Mouse (Mus musculus): ENCODE data around the gene Dcps. TPM values are rescaled to one million over a fixed set of nuclear protein-coding genes. Genes with fewer than 3 reads are reported as not detected.

Dcps gene
- total RNA-seq, 2 experiments from 2014 or later, result 15.3 to 19.7 TPM

- DNase-seq (ENCODE audit: low spot score in 2 of 2), result no peak
These were observed 64.4 kb downstream of the Dcps start for GRCm38 (mm10) chr9:35111446-35111845.

DNA sequence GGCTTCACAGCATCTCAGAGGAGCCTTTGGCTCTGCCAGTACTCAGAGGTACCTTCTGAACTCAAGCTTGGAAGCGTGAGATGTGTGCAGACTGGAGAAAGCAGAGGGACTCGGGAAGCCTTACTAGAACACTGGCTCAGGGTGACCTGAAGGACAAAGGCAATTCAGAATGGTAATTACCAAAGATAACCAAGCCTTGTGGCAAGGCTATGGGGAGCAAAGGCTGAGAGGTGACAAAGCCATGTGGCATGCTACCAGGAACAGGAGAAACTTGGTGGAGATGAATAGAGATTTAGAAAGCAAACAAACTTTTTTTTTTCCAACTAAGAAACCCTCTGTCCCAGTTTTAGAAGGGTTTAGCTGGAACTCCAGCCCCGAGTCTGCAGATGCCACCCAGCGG lies 65.3 kb downstream of the Dcps start:
- DNase-seq (ENCODE audit: low spot score in 2 of 2), result no peak

- DNase-seq (ENCODE audit: low spot score in 2 of 2), result no peak
These were observed 65.8 kb downstream of the Dcps start for GRCm38 (mm10) chr9:35110051-35110450.

- DNase-seq (ENCODE audit: low spot score in 2 of 2), result peak; percentile 82 to 86
These were observed 66.9 kb downstream of the Dcps start for GRCm38 (mm10) chr9:35108916-35109315.

DNA sequence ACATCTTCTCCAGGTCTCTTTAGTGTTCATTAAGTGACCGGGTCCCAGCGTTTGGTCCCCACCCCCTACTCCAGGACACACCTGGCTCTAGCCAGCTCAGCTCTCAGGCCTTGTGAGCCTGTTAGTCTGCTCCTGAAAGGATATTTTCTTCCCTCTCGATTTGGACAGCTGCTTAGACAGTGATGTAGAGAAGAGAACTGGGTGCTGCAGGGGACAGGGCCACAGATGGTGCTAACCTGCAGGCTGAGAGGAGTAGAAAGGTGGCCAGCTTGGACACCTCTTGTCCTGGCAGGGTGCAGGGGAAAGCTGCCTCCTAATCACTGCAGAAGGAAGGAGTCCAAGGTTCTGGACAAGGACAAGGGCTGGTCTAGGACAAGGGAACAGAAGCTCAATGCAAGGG lies 67.8 kb downstream of the Dcps start:
- no peak for DNase-seq (ENCODE audit: low spot score in 2 of 2)

DNA sequence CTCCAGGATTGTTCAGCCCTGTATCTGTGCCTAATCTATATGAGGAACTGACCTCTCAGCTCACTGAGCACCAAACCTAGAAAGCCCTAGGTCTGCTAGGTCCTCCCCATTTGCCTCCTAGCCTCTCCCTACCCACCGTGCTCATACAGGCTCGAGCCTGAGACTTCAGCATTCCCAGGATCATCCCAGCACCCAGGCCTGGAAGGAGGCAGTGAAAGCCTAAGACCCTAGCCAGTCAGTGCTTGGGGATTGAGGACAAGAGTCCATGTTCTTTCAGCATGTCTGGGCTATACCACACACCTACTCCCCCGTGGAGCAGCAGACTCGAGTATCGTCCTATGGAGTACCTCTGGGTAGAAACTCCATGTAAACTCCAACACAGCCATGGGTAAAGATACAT lies 68.5 kb downstream of the Dcps start:
- no peak for DNase-seq (ENCODE audit: low spot score in 2 of 2)

GRCm38 (mm10) chr9:35105884-35106880 lies 69.7 kb downstream of the Dcps start:
- peak in 1 of 2 experiments; percentile 9 for DNase-seq (ENCODE audit: low spot score in 2 of 2)

DNA sequence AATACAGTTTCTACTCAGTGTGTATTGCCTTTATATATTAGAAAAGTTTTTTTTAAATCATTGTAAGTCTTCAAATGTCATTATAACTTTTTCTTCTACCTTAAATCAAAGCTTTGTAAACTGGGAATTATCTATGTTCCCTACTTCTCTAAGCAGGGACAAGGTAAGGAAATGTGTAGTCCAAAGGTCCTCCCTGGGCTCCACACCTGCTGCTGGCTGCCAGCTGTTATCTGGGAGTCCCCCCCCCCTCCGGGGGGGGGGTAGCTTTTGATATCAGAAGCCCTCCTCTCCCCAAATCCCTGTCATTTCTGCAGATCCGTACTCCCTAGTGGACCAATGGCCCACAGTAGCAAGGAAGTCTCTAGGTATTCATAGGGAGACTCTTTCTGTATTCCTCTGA lies 70.4 kb downstream of the Dcps start:
- no peak for DNase-seq (ENCODE audit: low spot score in 2 of 2)

GRCm38 (mm10) chr9:35104711-35105110 lies 71.2 kb downstream of the Dcps start:
- DNase-seq (ENCODE audit: low spot score in 2 of 2), result peak in 1 of 2 experiments; percentile 10

DNA sequence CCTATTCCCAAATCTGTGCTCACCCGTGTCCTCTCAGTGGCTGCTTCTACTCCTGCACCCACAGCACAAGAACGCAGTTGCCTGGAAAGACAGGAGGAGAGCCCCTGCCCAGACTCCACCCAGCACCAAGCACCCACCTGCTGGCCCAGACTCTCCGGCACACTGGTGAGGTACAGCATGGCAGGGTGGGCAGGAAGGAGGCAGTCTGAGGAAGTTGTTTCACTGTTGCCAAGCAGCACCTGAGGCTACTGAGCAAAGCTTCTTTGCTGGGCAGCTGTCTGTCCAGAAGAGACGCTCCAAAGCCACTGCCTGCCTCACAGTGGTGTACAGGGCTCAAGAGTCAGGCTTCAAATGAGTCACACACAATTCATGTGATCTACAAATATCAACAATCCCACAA lies 77.1 kb downstream of the Dcps start:
- DNase-seq (ENCODE audit: low spot score in 2 of 2), result peak in 1 of 2 experiments; percentile 6

- peak in 1 of 2 experiments; percentile 4 for DNase-seq (ENCODE audit: low spot score in 2 of 2)
These were observed 78.0 kb downstream of the Dcps start for GRCm38 (mm10) chr9:35097901-35098300.

DNA sequence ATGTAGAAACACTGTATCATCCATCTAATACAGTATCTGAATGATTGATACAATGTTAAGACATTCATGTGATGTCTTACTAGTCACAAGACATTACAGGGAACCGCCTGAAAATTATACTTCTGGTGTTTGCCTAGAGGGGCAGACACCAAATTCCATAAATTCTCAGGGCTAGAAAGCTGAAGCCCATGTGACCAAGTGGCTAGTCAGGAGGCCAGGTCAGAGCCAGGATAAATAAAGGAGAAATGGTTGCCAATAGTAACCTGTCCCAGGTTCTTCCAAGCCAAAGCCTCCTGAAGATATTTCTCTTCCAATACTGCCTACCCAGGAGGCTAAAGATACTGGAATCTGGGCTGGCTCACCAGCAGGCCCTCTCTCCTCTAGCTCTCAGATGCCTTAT lies 80.1 kb downstream of the Dcps start:
- no peak for DNase-seq (ENCODE audit: low spot score in 2 of 2)

- DNase-seq (ENCODE audit: low spot score in 2 of 2), result no peak
These were observed 82.5 kb downstream of the Dcps start for GRCm38 (mm10) chr9:35093350-35093749.

- DNase-seq (ENCODE audit: low spot score in 2 of 2), result no peak
These were observed 83.0 kb downstream of the Dcps start for GRCm38 (mm10) chr9:35092904-35093303.

Other genes with a start within 250 kb of the Dcps start
- 10 to 100 TPM; 18.8 to 22.1 TPM for gene St3gal4, start 56.8 kb downstream of the Dcps start, total RNA-seq (2021)
- gene Srpr, start 24.1 kb upstream of the Dcps start, total RNA-seq (2021), result 10 to 100 TPM; 53.9 to 58.0 TPM
- gene Tirap, start 24.2 kb upstream of the Dcps start, total RNA-seq (2021), result 1 to 10 TPM; 2.4 to 3.4 TPM
- 10 to 100 TPM; 43.2 to 43.7 TPM for gene Foxred1, start 35.0 kb upstream of the Dcps start, total RNA-seq (2021)
- 10 to 100 TPM; 25.7 to 26.7 TPM for gene Fam118b, start 91.7 kb upstream of the Dcps start, total RNA-seq (2021)
- gene Rpusd4, start 91.8 kb upstream of the Dcps start, total RNA-seq (2021), result 10 to 100 TPM; 10.6 to 10.7 TPM
- gene Cdon, start 245.1 kb upstream of the Dcps start, total RNA-seq (2021), result 10 to 100 TPM in 1 of 2 experiments, 1 to 10 TPM in 1; 9.8 to 11.5 TPM